Comparison of ENCODE assay signal across 7 mouse cellular contexts in the genomic region with DNA sequence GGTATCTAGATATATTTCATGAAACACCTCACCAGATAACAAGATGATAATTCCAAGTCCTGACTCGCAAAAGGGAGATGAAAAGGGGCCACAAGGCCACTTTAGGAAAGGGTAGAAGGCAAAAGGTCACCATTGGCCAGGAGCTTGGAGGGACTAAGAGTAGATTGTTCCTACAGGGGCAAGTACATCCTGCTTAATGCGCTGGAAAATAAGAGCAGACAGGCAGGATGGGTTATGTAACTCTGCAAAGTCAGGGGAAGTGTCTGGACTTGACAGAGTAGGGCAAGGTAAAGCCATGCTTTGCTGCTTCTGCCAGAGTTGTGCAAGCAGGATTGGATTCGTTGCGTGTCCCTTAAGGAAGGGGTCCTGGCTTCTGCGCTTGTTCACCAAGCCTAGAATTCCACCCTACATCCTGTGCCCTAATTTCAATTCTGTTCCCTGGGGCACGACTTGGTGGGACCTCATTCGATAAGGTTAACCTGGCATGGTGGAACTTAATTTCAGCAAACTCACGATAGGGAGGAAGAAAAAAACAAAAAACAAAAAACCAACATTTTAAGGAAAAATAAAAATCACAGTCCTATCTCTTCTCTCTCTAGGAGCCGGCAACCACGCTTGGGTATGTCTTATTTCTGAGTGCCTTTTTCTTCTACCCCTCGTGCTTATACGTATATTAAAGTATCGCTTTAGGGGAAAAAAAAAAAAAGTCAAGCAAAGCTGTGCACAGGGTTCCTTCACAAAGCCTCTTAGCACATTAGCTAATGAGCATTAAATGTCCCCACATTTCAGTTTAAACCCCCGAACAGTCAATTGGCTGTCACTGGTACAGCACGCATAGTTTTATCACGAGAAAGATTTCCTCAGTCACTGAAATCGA. TPM values are rescaled to one million over a fixed set of nuclear protein-coding genes. Genes with fewer than 3 reads are reported as not detected.
DNase-seq lines count a peak whose midpoint lies in the region; ATAC-seq lines count a peak whose summit lies in the region.

No protein-coding gene starts in this region.

- H3K36me3 ChIP-seq in embryonic facial prominence, embryonic 12.5 days, result no peaks in the 10 kb centered on the region
- no peaks in the 10 kb centered on the region for H3K36me3 ChIP-seq in intestine, embryonic 16.5 days (ENCODE audit: control insufficient read depth, insufficient read depth, low read length)
- H3K36me3 ChIP-seq in neural tube, embryonic 13.5 days, result no peaks in the 10 kb centered on the region

- H3K9ac ChIP-seq in embryonic facial prominence, embryonic 12.5 days, result peak overlapping the region; percentile 70; the same call in 1 of the 2 replicates
- peak overlapping the region; percentile 81 for H3K9ac ChIP-seq in intestine, embryonic 16.5 days (ENCODE audit: low read depth, low read length)
- H3K9ac ChIP-seq in neural tube, embryonic 13.5 days, result peak overlapping the region; percentile 83

- 0 out of 2 replicates have a peak, but pooled peaks cover 4% of the 10 kb centered on the region for H3K4me1 ChIP-seq in embryonic facial prominence, embryonic 12.5 days
- 0 out of 2 replicates have a peak, but pooled peaks cover 4% of the 10 kb centered on the region for H3K4me1 ChIP-seq in intestine, embryonic 16.5 days (ENCODE audit: control insufficient read depth, insufficient read depth, low read length)
- peaks cover 17% of the 10 kb centered on the region for H3K4me1 ChIP-seq in neural tube, embryonic 13.5 days (replicated peaks)

- H3K4me3 ChIP-seq in embryonic facial prominence, embryonic 12.5 days, result peak overlapping the region; percentile 74
- H3K4me3 ChIP-seq in intestine, embryonic 16.5 days (ENCODE audit: low read length), result peak overlapping the region; percentile 76
- H3K4me3 ChIP-seq in neural tube, embryonic 13.5 days, result peak overlapping the region; percentile 80

- H3K4me2 ChIP-seq in embryonic facial prominence, embryonic 12.5 days (replicated peaks), result peak overlapping the region; percentile 95
- peak overlapping the region; percentile 95 for H3K4me2 ChIP-seq in intestine, embryonic 16.5 days (ENCODE audit: low read depth, low read length)
- peak overlapping the region; percentile 85 for H3K4me2 ChIP-seq in neural tube, embryonic 13.5 days

- DNase-seq in lung, postnatal 25 days (ENCODE audit: low spot score), result peak; percentile 13
- no peak for DNase-seq in lung, postnatal 36 days
- no peak for DNase-seq in ovary, adult 18-20 months (ENCODE audit: low spot score)
- DNase-seq in gastrocnemius, postnatal 25 days, result no peak

- no peaks in the 10 kb centered on the region for H3K9me3 ChIP-seq in embryonic facial prominence, embryonic 12.5 days
- no peaks in the 10 kb centered on the region for H3K9me3 ChIP-seq in intestine, embryonic 16.5 days (ENCODE audit: control insufficient read depth, low read length)
- no peaks in the 10 kb centered on the region for H3K9me3 ChIP-seq in neural tube, embryonic 13.5 days

- ATAC-seq in embryonic facial prominence, embryonic 12.5 days (ENCODE audit: insufficient number of reproducible peaks, insufficient read depth, low FRiP score, low TSS enrichment), result no peak
- ATAC-seq in intestine, embryonic 16.5 days, result peak; percentile 23; the same call in 1 of the 2 replicates
- no peak for ATAC-seq in neural tube, embryonic 13.5 days (ENCODE audit: low read depth)

- WGBS in embryonic facial prominence, embryonic 12.5 days, result 11% methylated on average over 17 of the region's 17 CpGs
- WGBS in intestine, embryonic 16.5 days, result 20% methylated on average over 17 of the region's 17 CpGs
- 28% methylated on average over 17 of the region's 17 CpGs for WGBS in neural tube, embryonic 13.5 days

- peaks cover 8% of the 10 kb centered on the region; the same call in 1 of the 2 replicates for H3K27me3 ChIP-seq in embryonic facial prominence, embryonic 12.5 days
- H3K27me3 ChIP-seq in intestine, embryonic 16.5 days (replicated peaks; ENCODE audit: control insufficient read depth, insufficient read depth, low read length), result no peaks in the 10 kb centered on the region
- no peaks in the 10 kb centered on the region; the same call in 1 of the 2 replicates for H3K27me3 ChIP-seq in neural tube, embryonic 13.5 days

- H3K27ac ChIP-seq in embryonic facial prominence, embryonic 12.5 days, result no peak overlapping the region
- no peak overlapping the region for H3K27ac ChIP-seq in intestine, embryonic 16.5 days (ENCODE audit: low read length)
- no peak overlapping the region for H3K27ac ChIP-seq in neural tube, embryonic 13.5 days (replicated peaks)

RNA-seq across cellular contexts. Expression of a gene that starts 1.1 kb away (rescaled TPM):
- polyA plus RNA-seq in embryonic facial prominence, embryonic 12.5 days (2016; fragmentation: Nextera tagmentation; extraction: Ambion mirVana), result 13.3 and 15.6 TPM in 2 replicates
- polyA plus RNA-seq in intestine, embryonic 16.5 days (2015; fragmentation: Nextera tagmentation; extraction: Ambion mirVana), result 7.5 and 13.2 TPM in 2 replicates
- 12.9 and 13.6 TPM in 2 replicates for polyA plus RNA-seq in neural tube, embryonic 13.5 days (2015; fragmentation: Nextera tagmentation; extraction: Ambion mirVana)
- total RNA-seq in gastrocnemius, postnatal 25 days (2021), result 10 to 100 TPM; 39.6 to 50.5 TPM
